Mouse (Mus musculus) gastrocnemius, postnatal 4 days (tissue): ENCODE results near the gene Eva1c. TPM values are rescaled to one million over a fixed set of nuclear protein-coding genes. Genes with fewer than 3 reads are reported as not detected.

Experiments used
- DNase-seq, 2 experiments: peaks; one replicate each; pipeline ENCODE4 v3.0.0; 2021 to 2022; ENCODE audit warnings: low spot score in 2 of 2, mixed read lengths in 2 of 2
- total RNA-seq, 2 experiments: library from RNA; stranded (reverse); gene quantifications; 2 replicates each; pipeline ENCODE4 v1.2.3; 2021

The Eva1c gene
- total RNA-seq, 2 experiments from 2014 or later: 0.39 to 1.3 TPM

DNA sequence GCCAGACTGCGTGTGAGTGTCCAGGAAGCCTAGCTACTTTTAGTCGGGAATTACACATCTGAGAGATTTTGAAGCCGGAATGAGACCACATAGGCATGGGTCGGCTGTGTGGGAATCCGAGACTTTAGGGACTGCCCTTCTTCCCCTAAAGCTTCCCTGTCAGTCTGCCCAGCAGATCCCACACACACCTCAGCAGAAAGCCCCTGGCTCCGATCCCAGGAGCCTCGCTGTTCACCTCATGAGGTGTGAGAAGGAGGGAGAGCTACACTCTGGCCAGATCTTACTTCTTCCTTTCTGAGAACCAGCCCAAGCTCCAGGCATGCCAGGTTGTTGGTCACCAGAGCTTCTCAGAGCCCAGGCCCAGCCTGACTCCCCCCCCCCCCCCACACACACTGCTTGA, 38.2 kb downstream of the Eva1c start:
- no peak for DNase-seq

DNA sequence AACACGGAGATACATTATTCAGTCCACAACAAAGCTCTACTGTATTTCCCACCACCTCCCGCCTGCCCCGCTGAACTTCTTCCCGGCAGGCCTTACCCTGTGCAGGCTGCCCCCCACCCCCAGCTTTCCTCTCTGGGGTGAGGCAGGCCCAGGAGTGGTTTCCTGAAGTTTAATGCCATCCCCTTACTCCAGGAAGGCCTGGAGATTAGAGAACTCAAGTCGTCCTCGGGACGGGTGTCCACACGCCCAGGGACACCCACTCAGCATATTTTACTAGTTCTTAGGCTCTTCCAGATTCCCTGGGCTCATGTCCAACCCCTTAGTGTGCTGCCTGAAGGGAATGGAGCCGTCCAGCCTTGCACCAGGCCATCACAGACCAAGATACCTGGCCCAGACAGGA, 39.1 kb downstream of the Eva1c start:
- no peak for DNase-seq

DNA sequence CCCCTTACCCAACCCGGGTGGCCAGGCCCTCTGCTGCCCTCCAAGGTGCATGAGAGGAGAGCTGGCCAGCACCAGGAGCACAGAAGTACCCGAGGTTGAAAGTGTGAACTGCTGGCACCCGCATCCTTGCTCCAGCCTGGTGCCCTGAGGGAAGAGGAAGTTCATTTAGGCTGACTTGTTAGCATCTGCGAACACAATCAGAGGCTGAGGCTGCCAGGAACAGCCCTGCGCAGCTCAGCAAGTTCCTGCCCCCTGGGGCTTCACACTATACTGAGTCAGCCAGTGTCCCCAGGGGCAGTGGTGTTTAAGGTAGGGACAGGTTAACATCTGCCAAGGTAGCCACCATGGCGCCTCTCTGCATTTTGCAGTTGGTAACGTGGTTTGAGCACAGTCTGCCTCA, 41.6 kb downstream of the Eva1c start:
- DNase-seq: no peak

DNA sequence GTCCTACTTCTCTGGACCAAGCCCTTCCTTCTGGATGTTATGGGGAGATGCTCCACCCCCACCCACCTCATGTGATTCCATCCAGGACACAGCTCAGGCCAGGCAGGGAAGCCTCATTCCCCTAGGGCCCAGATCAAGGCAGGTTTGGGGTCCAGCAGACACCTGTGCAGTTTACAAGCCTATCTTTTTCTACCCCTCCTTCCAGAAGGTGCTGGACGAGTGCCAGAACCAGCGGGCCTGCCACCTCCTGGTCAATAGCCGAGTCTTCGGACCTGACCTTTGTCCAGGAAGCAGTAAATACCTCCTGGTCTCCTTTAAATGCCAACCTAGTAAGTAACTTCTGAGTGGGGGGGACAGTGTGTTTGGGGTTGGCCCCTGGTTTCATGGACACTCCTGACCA, 42.8 kb downstream of the Eva1c start:
- DNase-seq: no peak

DNA sequence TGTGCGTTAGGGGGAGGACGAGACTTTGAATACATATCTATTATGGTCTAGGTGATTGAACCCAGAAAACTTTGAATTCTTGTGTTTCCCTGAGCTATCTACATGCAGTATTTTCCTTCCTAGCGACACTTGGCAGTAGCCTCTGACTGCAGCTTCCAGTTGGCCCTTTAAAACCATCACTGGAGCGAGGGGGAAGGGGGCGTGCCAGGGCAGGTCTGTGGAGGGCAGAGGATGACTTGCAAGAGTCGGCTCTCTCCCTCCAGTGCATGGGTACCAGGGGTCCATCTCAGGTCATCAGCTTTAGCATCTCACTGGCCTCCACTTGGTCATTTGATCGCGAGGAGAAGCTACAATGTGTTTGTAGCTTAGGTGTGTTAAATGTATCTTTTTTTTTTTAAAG, 46.4 kb downstream of the Eva1c start:
- DNase-seq: no peak

DNA sequence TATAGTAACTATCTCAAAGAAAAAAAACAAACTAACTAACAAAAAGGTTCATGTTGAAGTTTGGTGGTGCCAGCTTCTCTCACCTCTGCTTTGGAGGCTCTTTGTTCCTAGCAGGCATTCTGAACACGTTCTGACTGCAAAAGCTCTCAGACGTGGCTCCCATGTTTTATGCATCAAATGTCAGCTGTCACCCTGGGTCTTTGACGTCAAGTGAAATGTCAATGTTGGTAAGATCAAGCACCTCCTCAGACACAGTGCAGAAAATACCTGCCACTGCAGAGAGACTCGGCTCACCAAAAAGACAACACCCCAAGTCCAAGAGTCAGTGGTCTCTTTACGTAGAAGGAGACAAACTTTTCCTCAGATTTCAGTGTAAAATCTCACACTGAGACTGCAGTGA, 48.0 kb downstream of the Eva1c start:
- DNase-seq: no peak

DNA sequence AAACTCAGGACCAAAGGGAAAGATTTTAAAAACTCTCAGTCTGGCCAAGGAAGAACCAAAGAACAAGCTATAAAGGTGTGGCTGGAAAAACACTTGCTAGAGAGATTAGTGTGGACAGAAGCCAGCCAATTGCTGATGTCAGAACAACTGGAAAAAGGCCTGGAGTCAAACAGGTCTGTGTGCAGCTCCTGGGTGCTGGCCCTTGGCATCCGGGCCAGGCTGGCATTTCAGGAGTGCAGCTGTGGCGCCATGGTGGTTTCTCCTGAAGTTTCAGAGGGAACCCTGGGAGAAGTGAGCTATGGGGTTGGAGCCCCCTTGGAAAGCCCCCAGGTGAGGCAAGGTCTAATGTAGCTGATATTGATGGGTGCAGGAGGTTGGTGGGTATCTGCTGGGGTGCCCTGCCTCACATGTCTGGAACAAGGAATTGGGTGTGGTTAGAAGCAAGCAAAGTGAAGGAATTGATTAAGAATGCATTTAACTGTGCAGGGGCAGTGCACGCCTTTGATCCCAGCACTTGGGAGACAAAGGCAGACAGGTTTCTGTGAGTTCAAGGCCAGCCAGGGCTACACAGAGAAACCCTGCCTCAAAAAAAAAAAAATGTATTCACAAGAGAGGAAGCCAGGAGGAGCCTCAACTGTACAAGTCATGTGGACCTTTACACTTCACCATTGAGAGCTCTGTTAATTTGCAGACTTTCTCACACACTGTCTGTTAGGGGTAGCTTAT, 51.8 kb downstream of the Eva1c start:
- DNase-seq: no peak

DNA sequence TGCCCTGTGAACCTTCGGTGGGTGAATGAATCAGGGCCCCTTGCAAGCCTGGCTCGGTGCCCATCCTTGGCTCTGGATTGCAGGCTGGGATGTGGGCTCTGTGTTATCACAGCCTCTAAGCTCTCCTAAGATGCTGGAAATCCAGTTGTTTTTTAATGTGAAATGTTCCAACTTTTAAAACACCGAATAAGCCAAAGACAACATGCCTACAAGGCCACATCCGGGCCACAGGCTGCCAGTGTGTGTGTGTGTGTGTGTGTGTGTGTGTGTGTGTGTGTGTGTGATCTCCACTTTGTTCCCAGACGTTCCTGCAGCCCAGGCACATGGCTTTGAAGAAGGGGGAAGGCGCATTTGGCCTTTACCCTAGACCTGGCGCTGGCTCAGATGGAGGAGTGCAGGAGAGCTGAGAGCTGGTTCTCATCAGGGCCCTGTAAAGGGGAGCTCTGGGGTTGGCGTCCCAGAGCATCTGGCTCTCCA, 56.0 kb downstream of the Eva1c start:
- DNase-seq: peak in 1 of 2 experiments; percentile 29

DNA sequence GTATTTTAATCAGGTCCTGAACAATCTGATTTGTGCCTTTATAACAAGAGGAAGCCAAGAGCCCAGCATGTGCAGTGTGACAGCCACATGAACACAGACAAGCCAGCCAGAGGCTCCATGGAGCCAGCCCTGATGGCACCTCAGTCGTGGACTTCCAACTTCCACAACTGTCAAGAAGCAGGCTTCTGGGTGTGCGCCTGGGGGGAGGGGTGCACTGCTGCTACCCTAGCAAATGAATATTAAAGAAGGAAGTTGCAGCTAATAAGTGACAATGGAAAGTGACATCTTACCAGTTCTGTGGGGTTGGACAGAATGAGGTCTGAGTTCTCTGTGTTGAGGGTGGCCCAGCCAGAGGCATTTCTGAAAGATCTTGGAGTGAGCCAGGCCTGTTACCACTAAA, 58.8 kb downstream of the Eva1c start:
- DNase-seq: no peak

DNA sequence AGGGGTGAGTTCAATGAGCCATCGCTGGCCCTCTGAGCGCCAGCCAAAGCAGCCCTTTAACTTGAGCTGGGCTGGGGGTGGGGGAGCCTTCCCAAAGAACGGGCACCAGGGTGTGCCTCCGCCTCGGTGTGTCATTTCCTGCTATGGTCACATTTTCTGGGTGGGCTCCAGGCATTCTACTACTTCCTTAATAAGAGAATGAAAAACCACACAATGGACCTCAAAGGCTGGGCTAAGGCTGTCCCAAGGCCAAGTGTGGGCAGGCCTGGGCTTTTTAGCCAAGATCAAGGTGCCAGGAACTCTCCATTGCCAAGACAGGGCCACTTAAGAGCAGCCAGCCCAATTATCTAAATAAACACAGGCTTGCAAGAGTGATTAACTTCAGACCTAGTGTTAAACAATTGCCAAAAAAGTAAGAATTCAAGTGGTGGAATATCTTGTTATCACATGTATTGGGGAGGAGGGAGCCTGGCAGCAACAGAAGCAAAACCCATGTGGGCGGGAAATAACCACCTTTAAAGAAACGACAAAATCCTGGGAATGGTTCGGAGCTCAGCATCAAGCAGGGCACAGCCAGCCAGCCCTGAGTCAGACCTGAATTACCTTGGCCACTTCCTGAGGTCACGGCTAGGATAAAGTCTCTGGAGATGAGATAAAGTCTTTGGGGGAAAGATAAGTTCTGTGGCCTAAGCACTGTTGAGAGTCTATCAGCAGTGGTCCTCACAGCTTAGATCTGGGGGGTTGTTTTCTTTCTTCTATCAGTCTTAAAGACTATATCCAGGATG, 59.5 kb downstream of the Eva1c start:
- DNase-seq: no peak

DNA sequence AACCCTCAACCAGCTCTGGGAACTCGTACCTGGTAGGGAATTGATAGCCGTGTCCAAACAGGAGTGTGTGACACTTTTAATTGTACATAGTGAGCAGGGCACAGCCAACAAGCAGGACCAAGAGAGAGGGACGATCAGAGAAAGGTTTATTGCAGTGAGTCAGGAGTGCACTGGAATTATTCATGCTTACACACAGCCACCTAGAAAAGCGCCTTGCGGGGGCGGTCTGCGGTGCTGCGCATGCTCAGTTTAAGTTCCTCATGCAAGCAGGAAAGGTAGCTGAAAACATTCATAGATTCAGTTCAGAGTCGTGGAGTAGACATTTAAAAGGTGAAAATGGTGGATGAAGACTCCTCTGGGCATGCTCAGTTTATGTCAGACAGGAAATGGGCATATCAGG, 64.2 kb downstream of the Eva1c start:
- DNase-seq: no peak

DNA sequence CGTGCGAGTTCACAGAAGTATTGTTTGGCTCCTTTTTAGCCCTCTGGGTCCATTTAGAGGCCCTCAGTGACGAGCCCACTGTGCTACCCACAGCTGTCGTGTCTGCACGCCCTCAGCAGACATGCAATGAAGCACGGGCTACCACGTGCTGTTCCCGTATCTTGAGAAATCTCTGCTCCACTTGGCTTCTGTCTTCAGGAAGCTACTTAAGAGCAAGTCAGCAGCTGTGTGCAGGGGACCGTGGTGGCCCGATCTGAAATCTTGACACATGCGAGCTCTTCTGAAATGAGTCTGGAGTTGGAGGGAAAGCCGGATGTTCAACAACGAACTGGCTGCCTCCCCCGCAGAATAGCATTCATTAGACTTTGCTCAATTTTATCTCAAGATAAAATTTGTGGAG, 65.1 kb downstream of the Eva1c start:
- no peak for DNase-seq

DNA sequence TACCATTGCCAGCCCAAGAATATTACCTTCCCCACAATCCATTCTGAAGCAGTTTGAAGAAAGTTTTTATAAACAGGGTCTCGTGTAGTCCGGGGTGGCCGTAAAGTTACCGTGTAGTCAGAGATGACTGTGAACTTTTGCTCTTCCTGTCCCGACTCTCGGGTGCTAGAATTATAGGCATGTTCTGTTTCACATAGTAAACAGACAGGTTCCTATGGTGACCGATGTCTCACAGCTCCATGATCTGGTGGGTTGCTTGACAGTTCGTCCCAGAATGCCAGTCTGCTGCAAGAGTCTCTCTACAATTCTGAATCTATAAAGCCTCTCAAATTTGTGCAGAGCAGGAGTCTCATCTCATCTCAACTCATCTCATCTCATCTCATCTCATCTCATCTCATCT, 65.6 kb downstream of the Eva1c start:
- no peak for DNase-seq

DNA sequence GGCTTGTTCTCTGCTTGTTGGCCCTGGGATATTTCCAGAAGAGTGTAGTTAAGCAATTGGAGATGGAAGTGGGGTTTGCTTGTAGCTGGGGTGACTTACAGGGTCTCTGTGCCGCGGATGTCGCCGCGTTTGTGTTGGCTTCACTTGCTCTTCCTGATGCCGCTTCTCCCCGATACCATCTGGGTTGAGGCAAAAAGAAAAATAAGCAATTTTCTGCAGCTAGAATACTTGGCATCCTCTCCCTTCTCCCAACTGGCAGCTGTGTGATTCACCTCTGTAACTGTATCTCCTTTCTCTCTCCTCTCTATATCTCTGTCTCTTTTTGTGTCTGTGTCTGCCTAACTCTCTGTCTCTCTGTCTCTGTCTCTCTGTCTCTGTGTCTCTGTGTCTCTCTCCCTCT, 66.5 kb downstream of the Eva1c start:
- no peak for DNase-seq

DNA sequence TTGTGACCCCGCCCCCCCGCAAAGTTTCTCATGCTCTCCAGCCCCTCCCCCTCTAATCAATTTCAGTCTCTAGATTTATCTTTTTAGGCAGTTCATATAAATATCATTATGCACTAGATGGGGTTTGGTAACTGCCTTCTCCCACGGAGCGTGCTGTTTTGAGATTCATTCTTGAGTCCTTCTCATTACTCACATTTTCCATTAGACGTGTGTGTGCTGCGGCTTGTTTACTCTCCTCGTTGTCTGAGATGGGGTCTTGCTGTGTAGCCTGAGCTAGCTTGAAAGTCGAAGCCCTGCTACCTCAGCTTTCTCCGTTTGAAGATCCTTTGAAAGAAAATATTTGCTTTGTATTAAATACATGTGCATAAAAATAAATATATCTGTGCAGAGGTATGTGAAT, 67.3 kb downstream of the Eva1c start:
- no peak for DNase-seq

DNA sequence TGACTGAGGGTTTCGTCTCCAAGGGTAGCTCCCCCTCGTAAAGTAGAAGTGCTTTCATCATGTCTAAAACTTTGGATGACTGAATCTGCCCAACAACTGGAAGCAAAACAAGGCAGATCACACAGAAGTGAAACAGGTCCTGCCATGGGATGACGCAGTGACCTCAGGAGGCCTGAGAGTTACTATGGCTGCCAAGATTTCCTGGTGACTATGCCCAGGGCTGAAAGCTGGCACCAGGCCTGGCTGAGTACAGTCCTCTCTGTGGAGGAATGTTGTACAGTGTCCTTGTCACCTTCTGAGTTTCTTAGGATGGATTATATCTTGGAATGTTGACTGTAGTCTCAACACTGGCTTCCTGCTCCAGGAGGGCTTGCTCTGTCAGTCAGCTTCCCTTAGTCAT, 71.1 kb downstream of the Eva1c start:
- no peak for DNase-seq

DNA sequence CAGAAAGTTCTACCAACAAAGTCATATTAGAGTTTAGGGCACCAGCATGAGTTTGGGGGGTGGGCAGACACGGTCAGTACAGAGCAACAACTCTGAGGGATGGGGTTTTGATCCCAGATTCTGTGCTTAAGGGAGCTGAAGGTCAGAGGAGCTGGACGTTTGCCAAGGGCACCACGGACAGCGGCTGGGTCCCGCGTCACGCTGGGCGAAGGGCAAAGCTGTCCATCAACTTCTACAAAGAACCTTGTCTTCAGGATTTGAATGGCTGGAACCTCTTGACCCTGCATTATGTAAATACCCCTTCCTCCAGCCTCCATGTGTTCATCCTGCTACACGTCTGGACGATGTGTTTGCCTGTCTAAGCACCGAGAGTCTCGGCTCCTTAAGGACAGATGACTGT, 73.0 kb downstream of the Eva1c start:
- no peak for DNase-seq

DNA sequence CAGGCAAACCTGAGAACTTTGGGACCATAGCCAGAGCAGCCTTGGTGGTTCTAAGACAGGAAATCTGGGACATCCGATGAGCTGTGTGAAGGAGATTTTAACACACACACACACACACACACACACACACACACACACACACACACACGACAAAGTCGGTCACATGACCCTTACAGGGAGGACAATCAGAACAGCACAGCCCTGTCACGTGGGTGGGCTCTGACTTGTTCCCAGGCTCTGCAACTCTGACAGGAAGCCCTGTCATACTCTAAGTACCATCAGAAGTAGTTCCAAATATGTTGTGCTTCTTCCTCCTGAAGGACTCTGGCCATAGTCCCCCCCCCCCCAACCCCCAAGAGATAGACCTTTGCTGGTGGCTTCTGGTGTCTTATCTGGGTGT, 74.8 kb downstream of the Eva1c start:
- DNase-seq: no peak

DNA sequence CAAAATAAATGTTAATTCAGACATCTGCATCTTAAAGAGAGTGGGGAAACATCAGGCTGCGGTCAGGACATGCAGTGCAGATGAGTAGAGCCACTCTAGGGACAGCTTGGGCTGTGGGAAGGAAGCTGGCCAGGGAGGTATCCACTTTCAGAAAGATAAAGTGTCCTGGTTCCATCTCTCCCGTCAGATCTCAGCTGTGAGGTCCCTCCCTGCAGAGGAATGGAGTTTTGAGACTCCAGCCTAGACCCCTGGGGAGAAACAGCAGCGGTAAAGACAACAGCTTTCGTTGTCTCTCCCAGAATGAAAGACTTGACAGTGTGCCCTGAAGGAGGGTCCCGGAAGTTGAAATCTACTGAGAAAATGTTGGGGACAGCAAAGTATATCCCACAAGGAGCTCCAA, 76.8 kb downstream of the Eva1c start:
- DNase-seq: no peak

DNA sequence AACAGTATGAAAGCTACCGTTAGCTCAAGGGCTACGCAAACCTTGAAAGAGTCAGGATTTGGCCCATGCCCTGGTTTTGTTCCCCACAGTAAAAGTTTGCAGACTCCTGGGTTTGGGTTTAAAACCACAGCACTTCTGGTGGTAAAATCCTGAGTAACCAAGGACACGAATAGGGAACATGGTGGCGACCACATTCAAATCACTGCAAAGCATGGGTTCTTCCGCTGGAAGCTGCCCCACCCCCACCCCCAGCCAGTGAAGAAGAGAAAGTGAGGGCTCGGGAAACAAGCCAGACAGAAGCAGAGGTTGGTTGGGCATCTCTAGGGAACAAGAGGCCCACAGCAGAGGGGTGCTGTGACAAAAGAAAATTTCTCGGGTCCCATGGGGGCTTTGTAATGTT, 80.7 kb downstream of the Eva1c start:
- DNase-seq: no peak

DNA sequence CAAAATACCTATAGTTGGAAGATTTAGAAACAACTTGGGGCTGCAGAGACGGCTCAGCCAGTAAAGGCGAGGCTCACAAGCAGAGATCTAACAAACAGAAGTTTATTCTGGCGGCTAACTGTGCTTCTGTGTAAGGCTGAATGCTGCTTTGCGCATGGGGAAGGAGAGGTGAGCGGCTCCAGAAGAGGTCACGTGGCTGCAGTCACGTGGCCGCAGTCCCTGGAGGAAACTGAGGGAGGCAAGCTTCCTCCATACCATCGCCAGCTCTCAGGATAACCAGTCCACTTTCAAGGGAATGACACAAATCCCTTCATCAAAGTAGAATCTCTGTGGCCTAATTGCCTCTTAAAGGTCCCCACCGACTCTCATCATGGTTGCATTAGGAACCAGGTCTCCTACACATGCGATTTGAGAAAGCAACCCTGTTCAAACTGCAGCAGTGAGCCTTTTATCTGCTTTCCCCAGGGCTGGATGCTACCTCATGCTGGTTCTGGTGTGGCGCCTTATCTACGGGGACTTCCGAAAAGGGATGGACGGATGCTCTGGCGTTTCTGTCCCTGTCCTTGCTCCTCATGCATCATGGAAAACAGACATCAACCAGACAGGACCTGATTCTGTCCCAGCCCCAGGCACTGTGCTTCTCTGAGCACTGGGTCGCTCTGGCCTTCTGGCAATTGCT, 84.5 kb downstream of the Eva1c start:
- no peak for DNase-seq

DNA sequence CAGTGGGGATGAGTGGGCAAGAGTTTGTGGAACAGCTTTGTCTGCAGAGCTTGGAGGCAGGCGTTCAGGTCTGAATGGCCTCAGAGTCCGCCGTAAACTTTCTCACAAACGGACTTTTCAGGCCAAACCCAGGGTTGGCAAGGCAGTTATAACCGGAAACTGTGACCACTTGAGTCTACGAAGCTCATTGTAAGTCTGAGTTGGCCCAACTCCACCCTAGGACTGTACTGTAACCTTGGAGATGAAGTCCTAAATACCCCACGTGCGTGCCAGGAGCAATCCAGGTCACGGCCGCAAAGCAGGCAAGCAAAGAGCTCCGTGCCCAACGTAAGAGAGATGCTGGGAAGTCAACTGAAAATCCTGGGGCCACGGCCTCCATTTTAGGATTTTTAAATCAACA, 85.2 kb downstream of the Eva1c start:
- no peak for DNase-seq
